Mouse (Mus musculus) v-Abl transformed pro-B cells (cell line): ENCODE data around the gene Lmo4.

Source experiments
- in situ Hi-C, 2 experiments: fragments of 400-800 bp; cut with MboI; formaldehyde crosslinking; loops; one replicate each; pipeline ENCODE4 v1.15.1; 2025; ENCODE audit not compliant: unreplicated experiment in 2 of 2

Lmo4 gene

GRCm38 (mm10) chr3:144163718-144164117 is 41.3 kb downstream of the Lmo4 start:
- in situ Hi-C loops = no loop called here

GRCm38 (mm10) chr3:144162156-144162555 is 42.9 kb downstream of the Lmo4 start:
- in situ Hi-C loops = no loop called here

- in situ Hi-C loops = no loop called here
Observed at GRCm38 (mm10) chr3:144161261-144161660, 43.8 kb downstream of the Lmo4 start.

GRCm38 (mm10) chr3:144155746-144156145 is 49.3 kb downstream of the Lmo4 start:
- in situ Hi-C loops = no loop called here

- in situ Hi-C loops = no loop called here
Observed at GRCm38 (mm10) chr3:144153395-144153794, 51.6 kb downstream of the Lmo4 start.

GRCm38 (mm10) chr3:144151001-144151400 is 54.0 kb downstream of the Lmo4 start:
- in situ Hi-C loops = no loop called here

GRCm38 (mm10) chr3:144148234-144148633 is 56.8 kb downstream of the Lmo4 start:
- in situ Hi-C loops = no loop called here

GRCm38 (mm10) chr3:144147244-144147643 is 57.8 kb downstream of the Lmo4 start:
- in situ Hi-C loops = no loop called here

- in situ Hi-C loops = no loop called here
Observed at GRCm38 (mm10) chr3:144144066-144144465, 61.0 kb downstream of the Lmo4 start.

GRCm38 (mm10) chr3:144142939-144143338 is 62.1 kb downstream of the Lmo4 start:
- in situ Hi-C loops = no loop called here

GRCm38 (mm10) chr3:144141786-144142185 is 63.2 kb downstream of the Lmo4 start:
- in situ Hi-C loops = no loop called here

GRCm38 (mm10) chr3:144140816-144141215 is 64.2 kb downstream of the Lmo4 start:
- in situ Hi-C loops = no loop called here

GRCm38 (mm10) chr3:144138659-144139058 is 66.4 kb downstream of the Lmo4 start:
- in situ Hi-C loops = no loop called here
